Mouse (Mus musculus) ovary, adult 10 weeks (tissue): ENCODE data around the gene Pdhb. TPM values are rescaled to one million over a fixed set of nuclear protein-coding genes. Genes with fewer than 3 reads are reported as not detected.

Experiments used
- polyA plus RNA-seq: library from polyadenylated mRNA; stranded (reverse); fragments of 350-450 nt; fragmentation: Illumina TruSeq; extraction: RNeasy Lipid Tissue Mini Kit (QIAGEN cat#74804); gene quantifications from one replicate; pipeline ENCODE4 v1.2.3, GENCODE M21; 2014

Pdhb gene
- 169 TPM for polyA plus RNA-seq

GRCm38 (mm10) chr14:8172507-8173410 lies at the start of gene Pdhb:
Gene Pdhb (minus strand): TSS chr14:8173025.

DNA sequence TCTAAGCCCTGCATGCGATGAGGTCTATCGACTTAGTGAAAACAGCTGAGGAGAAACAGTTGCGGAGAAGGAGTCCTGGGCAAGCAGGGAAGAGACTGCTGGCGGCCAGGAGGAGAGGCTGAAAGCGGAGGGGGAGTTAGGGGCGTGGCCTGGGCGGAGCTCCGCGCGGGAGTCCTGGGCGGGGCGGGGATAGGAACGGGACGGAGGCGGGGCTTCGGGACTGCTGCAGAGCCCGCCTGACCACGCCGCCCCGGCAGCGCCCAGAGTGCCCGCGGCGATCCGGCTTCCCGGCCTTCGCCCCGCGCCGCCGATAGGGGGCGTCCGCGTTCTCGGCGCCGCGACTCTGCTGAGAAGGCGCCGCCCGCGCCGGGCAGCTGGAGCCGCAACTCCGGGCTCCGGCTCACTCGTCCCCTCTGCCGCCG lies 41.0 kb upstream of the Pdhb start, which contains the start of gene Kctd6:
TSS of gene Kctd6 (plus strand) at position 338 of the 422 bp plus-strand sequence.

Other genes with a start within 250 kb of the Pdhb start
- gene Gm45521, start 215.7 kb downstream of the Pdhb start, polyA plus RNA-seq, result not detected
- gene Dnase1l3, start 178.5 kb downstream of the Pdhb start, polyA plus RNA-seq, result 0.31 TPM
- 13.7 TPM for gene Abhd6, start 170.1 kb downstream of the Pdhb start, polyA plus RNA-seq
- gene Rpp14, start 92.7 kb downstream of the Pdhb start, polyA plus RNA-seq, result 64.5 TPM
- 32.8 TPM for gene Pxk, start 74.8 kb downstream of the Pdhb start, polyA plus RNA-seq
- 28.0 TPM for gene Kctd6, start 41.1 kb upstream of the Pdhb start, polyA plus RNA-seq
- gene Acox2, start 86.3 kb upstream of the Pdhb start, polyA plus RNA-seq, result 3.2 TPM
- gene Fam107a, start 145.0 kb upstream of the Pdhb start, polyA plus RNA-seq, result 9.0 TPM
- not detected for gene Oit1, start 205.7 kb upstream of the Pdhb start, polyA plus RNA-seq